Mouse (Mus musculus): ENCODE measurements around the gene Tff2.

The Tff2 gene

GRCm38 (mm10) chr17:31136821-31137220 is 7.3 kb downstream of the Tff2 start:
- no peak for DNase-seq (ENCODE audit: low read depth, low spot score)

DNA sequence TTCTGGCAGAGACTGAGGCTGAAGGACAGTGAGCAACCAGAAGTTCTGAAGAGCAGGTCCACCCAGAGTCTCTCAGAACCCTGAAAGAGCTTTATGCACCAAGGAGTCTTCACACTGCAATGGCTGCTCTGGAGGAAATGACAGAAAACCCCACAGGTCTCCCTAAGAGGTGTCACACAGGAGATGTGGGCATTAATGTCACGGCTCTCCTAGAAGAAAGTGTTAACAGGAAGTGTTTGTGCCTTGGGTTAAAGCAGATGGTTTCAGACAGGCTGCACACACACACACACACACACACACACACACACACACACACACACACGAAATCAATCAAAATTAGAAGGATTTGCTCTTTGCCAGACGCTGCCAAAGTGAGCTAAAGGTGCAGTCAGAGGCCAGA is 7.8 kb downstream of the Tff2 start:
- no peak for DNase-seq (ENCODE audit: low read depth, low spot score)

DNA sequence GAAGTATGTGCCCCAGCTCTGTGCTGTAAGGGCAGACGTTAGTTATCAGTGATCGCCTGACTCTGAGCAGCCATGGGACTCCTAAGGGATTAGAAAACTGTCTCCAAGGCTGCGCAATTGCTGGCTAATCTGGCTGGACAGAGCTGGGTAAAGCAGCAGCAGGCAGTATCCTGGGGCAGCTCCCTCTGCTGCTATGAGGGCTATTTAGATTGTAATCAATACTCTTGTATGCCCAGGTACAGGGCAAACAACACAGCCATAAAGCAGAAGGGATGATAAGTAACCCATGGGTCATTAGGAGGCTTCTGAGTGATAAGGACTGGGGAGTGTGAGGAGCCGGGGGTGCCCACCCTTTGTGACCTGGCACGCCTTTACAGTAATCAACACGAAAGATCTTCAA is 9.2 kb downstream of the Tff2 start:
- no peak for DNase-seq (ENCODE audit: low read depth, low spot score)

DNA sequence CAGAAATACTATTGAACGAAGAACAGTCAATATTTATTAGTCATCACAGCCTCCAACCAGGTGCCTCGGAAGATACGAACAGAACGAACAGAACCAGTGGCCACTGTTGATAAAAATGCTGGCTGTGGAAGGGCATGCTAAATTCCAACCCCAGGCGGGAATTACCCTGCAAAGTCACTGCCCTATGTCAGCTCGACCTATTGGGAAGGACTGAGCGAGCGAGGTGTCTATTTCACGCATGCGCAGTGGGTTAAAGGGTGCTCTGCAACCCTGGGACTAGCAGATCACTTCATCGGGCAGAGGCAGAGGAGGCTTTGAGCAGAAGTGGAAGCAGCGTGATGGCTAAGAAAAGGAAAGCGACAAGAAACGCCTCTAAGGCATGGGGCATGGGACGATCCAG is 10.3 kb downstream of the Tff2 start:
- no peak for DNase-seq (ENCODE audit: low read depth, low spot score)

DNA sequence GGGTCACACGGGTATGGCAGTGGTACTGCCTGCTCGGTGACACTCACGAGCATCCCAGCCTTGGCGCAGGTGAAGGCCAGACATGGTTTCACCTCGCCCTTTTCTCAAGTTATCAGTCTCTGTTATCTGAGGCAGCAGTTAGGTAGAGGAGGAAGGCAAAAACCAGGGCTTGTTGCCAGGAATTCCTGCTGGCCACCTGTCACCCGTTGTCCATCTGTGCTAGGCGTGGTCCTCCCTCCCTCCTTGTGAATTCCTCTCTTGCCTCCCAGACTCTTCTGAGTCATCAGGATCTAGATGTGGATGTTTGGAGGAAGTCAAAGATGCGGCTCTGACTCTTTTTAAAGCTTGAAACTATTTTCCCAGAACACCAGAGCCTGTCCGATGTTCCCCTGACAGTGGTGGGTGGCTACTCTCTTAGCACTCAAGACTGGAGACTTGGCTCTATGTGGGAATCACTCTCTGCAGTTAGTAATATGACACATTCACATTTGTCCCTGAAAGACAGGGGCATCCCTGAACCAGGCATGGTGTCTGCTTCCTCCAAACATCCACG is 12.7 kb downstream of the Tff2 start:
- no peak for DNase-seq (ENCODE audit: low read depth, low spot score)

GRCm38 (mm10) chr17:31129452-31129851 is 14.6 kb downstream of the Tff2 start, which contains the start of gene Tff3:
Tff3 (minus strand) TSS chr17:31129646.
- no peak for DNase-seq (ENCODE audit: low read depth, low spot score)

- no peak for DNase-seq (ENCODE audit: low read depth, low spot score)
These were observed 15.3 kb downstream of the Tff2 start for GRCm38 (mm10) chr17:31128708-31129318.

DNA sequence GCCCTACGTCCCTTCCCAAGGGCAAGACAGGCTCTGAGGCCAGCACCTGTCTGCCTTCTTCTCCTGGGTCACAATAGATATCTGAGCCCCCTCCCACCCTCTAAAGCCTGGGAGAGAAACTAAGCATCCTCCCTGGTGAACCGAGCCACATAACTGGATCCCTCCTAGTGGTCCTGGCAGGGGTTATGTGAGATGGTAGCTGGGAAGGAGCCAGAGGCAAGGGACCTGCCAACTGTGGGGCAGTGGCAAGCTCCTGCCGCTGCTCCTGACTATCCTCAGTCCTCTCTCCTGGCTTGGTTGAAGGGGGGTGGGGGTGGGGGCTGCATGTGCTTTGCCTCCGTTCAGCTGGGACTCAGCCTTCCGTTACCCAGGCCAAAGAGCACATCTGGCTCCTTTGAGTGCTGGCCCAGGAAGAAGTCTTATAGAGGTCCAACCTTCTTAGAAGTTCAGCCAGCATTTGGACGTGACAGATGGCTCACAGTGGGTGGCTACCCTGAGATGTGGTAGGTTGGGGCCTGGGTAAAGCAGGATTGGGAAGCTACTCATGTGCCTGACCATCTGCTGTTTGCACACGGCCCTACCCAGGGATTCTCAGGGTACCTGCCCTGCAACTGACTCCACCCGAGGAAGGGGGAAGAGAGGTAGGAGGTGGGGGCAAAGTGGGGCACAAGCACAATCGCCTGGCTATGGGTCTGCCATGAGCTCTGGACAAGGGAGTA is 18.4 kb downstream of the Tff2 start:
- DNase-seq (ENCODE audit: low read depth, low spot score), result peak; percentile 25

- DNase-seq (ENCODE audit: low read depth, low spot score), result peak; percentile 50
These were observed 22.1 kb downstream of the Tff2 start for GRCm38 (mm10) chr17:31121975-31122374.

GRCm38 (mm10) chr17:31119429-31119828 is 24.7 kb downstream of the Tff2 start:
- DNase-seq (ENCODE audit: low read depth, low spot score), result peak; percentile 76

GRCm38 (mm10) chr17:31117946-31118345 is 26.1 kb downstream of the Tff2 start:
- DNase-seq (ENCODE audit: low read depth, low spot score), result no peak

GRCm38 (mm10) chr17:31116063-31116462 is 28.0 kb downstream of the Tff2 start:
- DNase-seq (ENCODE audit: low read depth, low spot score), result no peak

DNA sequence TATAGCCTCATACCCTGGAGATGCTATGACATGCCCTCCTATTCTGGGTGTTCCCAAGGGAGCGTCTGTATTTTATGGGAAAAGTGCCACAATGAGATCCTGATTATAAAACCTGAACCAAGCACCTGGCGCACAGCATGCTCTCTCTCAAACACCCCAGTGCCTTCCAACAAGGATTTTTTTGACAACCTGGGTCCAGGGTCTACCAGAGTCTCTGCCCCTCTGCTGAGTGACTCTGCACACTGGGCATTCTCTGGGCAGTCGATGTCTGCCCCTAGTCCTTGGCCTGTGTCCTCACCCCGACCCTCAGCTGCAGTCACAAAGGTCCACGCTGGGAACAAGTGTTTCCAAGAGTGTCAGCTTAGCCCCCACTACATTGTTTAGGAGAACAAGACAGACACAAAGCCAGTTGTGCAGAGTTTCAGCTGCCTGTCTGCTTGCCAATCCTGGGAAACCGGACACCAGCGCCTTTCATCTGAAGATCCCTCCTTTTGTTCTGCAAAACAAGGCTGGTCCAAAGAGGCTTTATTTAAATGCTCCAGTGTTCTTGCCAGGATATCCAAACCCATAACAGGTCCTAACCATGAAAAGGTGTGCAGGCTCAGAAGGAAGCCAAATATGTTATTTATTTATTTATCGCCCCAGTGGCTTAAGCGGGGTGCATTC is 30.8 kb downstream of the Tff2 start:
- no peak for DNase-seq (ENCODE audit: low read depth, low spot score)

GRCm38 (mm10) chr17:31108388-31108787 is 35.7 kb downstream of the Tff2 start:
- no peak for DNase-seq (ENCODE audit: low read depth, low spot score)

DNA sequence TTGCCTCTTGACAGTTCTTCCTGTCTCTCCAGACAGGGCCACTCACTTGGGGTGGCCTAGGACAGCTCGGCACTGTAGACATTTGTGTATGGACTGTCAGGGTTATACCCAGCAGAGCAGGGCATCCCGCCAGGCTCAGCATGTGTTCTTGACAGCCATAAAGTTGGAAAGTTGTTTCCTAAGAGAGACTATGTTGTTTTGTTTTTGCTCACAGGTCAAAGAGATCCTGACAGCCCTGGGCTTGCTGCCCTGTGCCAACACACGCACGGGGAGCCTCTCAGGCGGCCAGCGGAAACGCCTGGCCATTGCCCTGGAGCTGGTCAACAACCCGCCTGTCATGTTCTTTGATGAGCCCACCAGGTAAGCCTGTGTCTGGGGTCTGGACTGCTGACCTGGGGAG is 40.3 kb downstream of the Tff2 start:
- no peak for DNase-seq (ENCODE audit: low read depth, low spot score)

DNA sequence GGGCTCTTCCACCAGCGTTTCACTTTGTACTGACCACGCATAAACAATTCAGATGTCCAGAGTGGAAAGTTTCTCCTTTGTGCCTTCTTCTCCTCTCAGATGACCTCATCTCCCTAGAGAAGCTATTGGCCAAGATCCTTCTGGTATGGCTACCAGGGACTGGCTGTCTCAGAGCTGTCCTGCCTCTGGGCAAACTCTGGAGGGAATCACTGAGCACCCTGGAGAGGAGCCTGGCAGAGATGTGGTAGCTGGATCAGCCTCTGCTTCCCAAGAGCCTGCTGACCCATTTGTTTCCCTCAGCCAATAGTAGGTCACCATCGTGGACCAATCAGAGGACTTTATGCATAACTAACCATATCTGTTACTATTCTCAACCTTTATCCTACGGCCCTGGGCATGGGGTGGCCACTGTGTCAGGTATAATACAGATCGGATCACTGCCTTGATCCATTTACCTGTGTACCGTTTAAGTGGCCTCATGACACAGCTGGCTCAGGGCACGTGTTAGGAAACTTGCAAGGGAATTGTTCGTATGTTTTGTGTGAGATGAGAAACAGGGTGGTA is 41.0 kb downstream of the Tff2 start:
- DNase-seq (ENCODE audit: low read depth, low spot score), result no peak

GRCm38 (mm10) chr17:31098788-31099187 is 45.3 kb downstream of the Tff2 start:
- DNase-seq (ENCODE audit: low read depth, low spot score), result no peak

- DNase-seq (ENCODE audit: low read depth, low spot score), result no peak
These were observed 47.2 kb downstream of the Tff2 start for GRCm38 (mm10) chr17:31096893-31097292.

GRCm38 (mm10) chr17:31095570-31095969 is 48.5 kb downstream of the Tff2 start:
- DNase-seq (ENCODE audit: low read depth, low spot score), result no peak

DNA sequence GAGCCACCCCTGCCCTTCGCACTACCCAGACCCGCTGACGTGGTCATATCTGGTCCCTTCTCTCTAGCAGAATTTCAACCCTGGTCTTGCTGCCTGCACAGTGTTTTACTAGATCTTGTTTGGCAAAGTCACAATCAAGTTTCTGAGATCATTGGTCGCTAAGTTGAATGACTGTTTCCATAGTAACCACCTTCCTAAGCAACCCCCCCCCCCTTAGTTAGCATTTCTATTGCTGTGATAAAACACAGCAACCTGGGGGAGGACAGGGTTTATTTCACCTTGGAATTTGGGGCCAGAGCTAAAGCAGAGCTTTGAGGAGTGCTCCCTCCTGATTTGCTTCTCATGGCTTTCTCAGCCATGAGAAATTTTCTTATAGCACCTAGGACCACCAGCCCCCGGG is 49.3 kb downstream of the Tff2 start:
- DNase-seq (ENCODE audit: low read depth, low spot score), result no peak

Measured in retina, postnatal 7 days (tissue).